Mouse (Mus musculus): ENCODE data around the gene Akap2.
A peak's percentile ranks its signal among the peaks of the same experiment; 100 is the strongest.

Akap2 gene

GRCm38 (mm10) chr4:57717354-57717753 lies at the start of gene Akap2:
Gene Akap2, plus strand, starts transcription at chr4:57717657.
- DNase-seq = no peak

- no peak for DNase-seq
Measured at GRCm38 (mm10) chr4:57670813-57671469, 46.5 kb upstream of the Akap2 start.

- DNase-seq = no peak
Measured at GRCm38 (mm10) chr4:57672541-57672940, 44.9 kb upstream of the Akap2 start.

- DNase-seq = peak; percentile 85 to 91
Measured at GRCm38 (mm10) chr4:57672996-57673906, 44.2 kb upstream of the Akap2 start.

GRCm38 (mm10) chr4:57674351-57674750 lies 43.1 kb upstream of the Akap2 start:
- no peak for DNase-seq

DNA sequence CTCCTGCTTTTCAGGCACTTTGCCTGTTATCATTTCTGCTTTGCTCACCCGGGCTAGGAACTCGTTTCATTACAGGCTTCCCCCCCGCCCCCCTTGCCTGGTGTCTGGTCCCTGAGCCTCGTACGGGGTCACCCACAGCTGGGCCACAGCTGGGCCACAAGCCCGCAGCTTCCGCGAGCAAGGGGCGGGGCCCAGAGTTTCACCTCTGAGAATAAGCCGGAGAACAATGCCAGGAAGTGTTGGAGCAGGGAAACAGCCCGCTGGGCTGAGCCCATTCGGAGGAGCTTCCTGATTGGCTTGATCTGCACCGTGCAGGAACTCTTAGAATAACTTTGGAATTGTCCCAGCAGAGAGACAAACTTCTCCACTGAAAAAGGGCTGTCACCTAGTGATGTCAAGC lies 42.1 kb upstream of the Akap2 start:
- no peak for DNase-seq

DNA sequence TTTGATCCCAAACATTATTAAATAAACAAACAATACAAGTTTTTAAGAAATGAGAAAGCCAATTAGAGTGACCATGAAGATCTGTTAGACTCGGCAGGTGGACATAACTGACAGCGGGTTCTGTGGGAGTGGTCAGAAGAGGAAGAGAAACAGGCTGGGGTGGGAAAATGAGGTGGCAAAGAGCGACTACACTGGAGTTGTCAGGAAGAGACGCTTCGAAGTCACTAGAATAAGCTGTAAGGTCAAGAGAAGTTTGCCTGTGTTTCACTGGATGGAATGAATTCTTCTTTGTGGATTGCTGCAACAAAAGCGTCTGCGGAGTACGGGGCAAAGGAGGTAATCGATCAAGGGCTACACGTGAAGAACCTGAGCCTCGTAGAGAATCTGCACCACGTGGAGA lies 39.5 kb upstream of the Akap2 start:
- no peak for DNase-seq

DNA sequence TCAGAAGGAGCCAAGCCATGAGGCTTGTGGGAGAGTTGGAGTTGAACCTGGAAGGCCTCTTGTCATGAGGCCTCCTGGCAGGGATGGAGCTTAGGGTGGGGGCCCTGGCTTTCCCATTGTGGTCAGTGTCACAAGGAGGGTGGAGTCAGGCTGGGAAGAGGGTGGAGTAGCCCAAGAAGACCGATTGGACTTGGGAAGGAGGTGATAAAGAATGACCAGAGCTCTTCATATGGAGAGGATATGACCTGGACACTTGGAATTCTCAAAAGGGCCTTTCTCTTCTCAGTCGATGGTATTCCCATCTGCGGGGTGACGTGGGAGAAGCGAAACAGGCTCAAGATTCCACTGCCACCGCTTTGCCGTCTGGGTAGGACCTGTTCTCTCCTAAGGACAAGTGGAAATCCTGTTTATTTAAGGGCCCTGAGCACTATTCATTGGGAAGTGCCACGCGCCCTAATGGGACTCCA lies 38.4 kb upstream of the Akap2 start:
- DNase-seq = no peak

DNA sequence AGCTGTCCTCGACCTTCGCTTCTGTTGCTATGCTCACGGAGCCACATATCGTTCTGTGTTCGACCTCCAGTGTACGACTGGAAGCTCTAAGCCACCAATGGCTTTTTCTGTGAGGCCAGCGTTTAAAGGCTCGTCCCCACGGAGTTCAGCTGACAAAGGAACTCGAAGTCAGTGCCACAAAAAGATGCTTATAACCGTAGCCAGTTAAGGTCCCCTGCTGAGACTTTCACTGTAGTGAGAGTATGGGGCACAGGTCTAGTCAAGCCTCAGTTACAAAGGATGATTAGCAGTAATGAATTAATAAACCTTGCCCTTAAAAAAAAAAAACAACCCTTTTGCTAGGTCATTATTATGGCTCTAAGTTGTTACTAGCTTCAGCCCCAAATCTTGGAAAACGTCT lies 37.3 kb upstream of the Akap2 start:
- DNase-seq = no peak

DNA sequence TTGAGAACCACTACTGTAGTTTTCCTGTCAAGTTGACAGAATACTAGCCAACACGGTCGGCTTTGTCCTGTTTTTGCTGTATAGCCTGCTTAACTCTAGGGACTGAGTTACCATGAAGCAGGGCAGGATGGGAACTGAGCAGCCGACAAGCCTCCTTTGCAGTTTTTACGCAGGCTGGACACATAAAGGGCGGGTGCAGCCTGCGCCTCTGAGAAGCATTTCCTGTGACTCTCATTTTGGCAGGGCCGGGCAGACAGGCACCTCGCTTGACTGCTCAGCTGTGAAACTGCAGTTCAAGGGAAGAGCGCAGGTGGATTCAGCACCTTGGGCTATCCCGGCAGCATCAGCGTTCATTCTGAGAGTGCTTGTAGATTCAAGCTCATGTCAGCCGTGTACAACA lies 35.9 kb upstream of the Akap2 start:
- DNase-seq = peak; percentile 55 to 61

GRCm38 (mm10) chr4:57682341-57682740 lies 35.1 kb upstream of the Akap2 start:
- DNase-seq = no peak

GRCm38 (mm10) chr4:57682944-57683343 lies 34.5 kb upstream of the Akap2 start:
- DNase-seq = no peak

- no peak for DNase-seq
Measured at GRCm38 (mm10) chr4:57684676-57685215, 32.7 kb upstream of the Akap2 start.

DNA sequence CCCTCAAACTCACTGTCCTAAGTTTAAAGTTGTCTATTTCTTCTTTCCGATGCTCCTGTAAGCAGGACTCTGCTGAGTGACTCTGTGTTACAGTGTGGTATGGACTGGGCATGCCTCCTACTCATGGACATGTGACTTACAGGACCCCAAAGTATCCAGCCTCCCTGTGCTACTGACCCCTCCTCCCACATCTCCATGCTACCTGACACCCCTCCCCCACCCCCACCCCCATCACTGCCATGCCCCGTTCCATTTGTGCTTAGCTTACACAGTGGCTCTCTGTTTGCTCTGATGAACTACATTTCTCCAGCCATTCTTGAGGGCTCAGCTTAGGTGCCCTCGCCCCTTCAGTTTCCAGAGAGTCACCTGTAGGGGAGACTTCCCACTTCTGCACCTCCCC lies 30.7 kb upstream of the Akap2 start:
- DNase-seq = no peak

GRCm38 (mm10) chr4:57687583-57687982 lies 29.9 kb upstream of the Akap2 start:
- DNase-seq = no peak

- DNase-seq = no peak
Measured at GRCm38 (mm10) chr4:57688131-57688530, 29.3 kb upstream of the Akap2 start.

DNA sequence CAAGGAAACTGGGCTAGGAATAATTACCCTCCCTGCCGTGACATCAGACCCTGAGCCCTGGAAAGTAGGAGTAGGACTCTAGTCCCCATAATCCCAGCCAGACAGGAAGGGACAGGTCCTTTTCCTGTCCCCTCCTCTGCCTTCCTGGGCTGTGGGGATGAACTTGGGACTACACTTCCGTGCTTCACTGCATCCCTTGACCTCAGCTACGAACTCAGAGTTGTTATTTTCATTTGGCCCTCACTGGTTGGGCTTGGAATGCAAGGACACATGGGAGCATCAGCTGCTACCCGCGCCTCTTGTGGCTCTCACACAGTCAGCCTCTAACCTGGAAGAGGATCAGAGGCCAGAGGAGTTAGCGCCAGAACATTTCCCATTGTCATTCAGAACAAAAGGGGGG lies 27.5 kb upstream of the Akap2 start:
- no peak for DNase-seq

DNA sequence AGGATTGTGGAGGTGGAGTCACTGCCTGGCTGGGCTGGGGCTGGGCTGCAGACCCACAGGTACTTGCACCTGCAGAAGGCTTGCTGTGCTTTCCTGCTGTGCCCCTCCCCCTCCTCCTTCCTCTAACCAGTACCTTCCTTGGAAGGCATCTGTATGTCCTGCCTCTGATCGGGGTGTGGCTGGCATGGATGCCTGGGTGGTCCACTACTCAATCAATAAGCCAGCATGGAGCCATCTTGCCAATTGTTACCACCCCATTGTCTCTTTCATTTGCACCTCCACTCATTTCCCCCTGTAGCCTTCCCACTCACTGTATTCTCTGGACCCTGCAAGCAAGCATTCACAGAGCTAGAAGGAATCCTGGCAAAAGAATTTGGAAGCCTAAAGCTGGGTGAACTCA lies 26.7 kb upstream of the Akap2 start:
- no peak for DNase-seq

DNA sequence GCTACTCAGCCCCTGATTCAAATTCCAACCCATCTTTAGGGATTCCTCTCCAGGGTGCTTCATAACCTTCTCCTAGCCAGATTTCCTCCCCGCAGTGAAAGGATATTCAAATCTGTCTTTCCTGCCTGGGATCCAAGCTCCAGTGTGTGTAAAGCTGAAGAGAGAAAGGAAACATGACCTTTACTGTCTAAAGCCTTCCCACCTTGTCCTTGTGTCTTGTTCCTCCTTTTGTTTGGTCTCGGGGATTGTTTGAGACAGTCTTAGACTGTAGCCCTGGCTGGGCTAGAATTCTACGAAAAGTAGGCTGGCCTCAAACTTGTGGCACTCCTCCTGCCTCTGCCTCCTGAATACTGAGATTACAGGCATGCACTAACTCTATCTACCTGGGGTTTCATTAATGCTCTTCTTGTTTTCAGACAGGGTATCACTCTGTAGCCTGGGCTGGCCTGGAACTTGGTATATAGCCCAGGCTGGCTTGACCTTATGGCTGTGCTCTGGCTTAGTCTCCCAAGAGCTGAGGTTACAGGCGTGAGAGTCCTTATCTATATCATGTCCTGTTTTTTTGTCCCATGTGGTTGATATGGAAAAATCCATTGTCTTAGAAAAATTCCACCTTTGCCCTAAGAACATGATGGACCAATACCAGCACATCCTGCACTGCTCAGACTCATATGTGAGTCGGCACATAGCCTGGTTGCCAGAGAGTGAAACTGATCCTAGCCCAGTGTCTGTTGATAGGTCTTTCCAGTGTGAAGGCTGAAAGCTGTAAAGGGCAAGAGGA lies 22.9 kb upstream of the Akap2 start:
- no peak for DNase-seq

DNA sequence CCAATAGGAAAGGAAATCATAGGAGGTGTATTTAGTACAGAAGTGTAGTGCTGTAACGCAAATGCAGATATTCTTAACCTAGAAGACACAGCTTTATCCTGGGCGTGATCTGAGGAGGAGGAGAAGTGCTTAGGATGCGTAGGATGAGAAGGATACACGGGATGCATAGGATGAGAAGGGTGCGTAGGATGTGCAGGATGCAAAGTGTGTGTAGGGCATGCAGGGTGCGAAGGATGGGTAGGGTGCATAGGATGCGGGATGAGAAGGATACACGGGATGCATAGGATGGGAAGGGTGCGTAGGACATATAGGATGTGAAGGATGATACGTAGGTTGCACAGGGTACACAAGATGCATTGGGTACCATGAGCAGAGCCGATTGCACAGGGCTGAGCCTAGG lies 20.5 kb upstream of the Akap2 start:
- DNase-seq = no peak

DNA sequence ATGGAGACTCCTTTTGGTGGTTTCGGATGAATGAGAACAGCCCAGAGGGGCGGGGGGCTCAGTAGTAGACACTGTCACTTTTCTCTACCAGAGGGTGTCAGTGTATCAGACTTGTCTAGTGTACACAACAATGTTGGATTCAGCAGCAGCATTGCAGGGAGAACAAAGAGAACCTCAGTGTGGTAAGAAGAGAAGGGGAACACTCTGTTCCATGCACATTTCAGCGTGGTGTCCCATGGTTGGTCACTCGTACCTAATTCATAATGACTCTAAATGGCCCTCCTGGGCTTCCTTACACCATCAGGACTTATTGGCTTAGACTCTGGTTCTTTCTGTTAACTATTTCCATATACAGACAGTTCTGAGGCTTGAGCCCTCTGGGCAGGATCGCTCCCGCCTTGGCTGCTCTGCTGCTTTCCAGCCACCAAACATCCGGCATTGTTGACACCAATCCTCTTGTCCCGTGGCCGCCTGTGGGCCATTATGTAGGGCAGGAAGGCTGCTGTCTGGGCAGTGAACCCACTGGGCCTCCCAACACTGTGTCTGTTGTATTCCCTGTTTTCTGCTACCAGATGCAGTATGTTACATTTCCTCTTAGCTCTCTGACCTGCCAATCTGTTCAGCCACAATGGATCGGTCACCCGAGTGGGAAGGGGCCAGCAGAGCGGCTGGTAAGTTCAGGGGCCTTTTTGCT lies 19.4 kb upstream of the Akap2 start:
- no peak for DNase-seq

DNA sequence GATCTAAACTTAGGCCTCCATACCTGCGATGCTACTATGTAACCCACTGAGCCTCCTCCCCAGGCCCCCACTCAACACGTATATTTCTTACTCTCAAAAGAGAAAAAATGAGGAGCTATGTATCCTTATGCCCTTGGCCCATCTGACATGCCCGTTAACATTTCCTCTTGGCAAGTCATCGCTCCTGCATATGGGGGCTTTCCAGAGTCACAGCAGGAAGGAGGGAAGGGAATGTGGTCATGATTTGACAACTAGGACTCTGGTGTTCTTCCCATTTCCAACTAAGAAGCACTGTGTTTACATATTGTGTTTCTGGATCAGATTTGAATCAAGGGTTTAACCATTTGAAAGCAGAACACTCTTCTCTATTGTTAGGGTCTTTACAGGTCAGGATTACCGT lies 15.9 kb upstream of the Akap2 start:
- DNase-seq = no peak
